9 mouse cellular contexts compared by ENCODE assay signal in the genomic region with DNA sequence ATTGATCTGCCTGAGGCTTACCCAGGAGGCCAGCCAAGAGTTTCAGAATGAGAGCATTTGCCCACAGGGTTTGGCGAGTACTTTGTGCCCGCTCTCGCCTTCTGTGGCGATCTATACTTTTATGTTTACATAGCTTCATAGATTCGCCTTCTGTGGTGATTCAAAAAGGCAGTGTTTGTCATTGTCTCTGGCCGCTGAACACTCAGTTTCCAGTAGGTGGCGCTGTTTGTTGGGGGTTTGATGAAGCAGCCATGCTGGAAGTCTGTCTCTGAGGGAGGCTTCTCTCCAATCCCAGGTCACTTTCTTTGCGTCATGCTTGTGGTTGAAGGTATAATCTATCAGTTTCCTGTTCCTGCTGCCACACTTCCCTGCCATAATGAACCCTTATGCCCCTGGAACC. TPM values are rescaled to one million over a fixed set of nuclear protein-coding genes. Genes with fewer than 3 reads are reported as not detected.
DNase-seq lines count a peak whose midpoint lies in the region; ATAC-seq and TF ChIP-seq lines count a peak whose summit lies in the region.
"Had no signal": no experiment of that assay in that cellular context is flagged by ENCODE, and none has a peak within 500 bp of the region (broad histone marks: within the 10 kb centered on the region; RNA-seq: fewer than 3 reads in every experiment).

No protein-coding gene starts in this region.

- intact Hi-C loops in gastrocnemius, adult 2 months (cut with DNase I) = no loop called here
- intact Hi-C loops in gastrocnemius, postnatal 36 days (cut with DNase I) = no loop called here

- WGBS in bone marrow, adult 2 months = 17% methylated on average over 8 of the region's 8 CpGs
- WGBS in forebrain, embryonic 12.5 days = 30% methylated on average over 8 of the region's 8 CpGs

- no peaks in the 10 kb centered on the region for H3K4me1 ChIP-seq in bone marrow, adult 2 months (ENCODE audit: control insufficient read depth, insufficient read depth, low read length)
- H3K4me1 ChIP-seq in forebrain, embryonic 12.5 days = no peaks in the 10 kb centered on the region
- H3K4me1 ChIP-seq in testis, adult 2 months (ENCODE audit: control insufficient read depth, insufficient read depth, low read length) = peaks cover 2% of the 10 kb centered on the region

- no peaks in the 10 kb centered on the region for H3K27me3 ChIP-seq in forebrain, embryonic 12.5 days
- H3K27me3 ChIP-seq in testis, adult 2 months (ENCODE audit: control insufficient read depth, insufficient read depth, low read length) = no peaks in the 10 kb centered on the region

- peak; percentile 52 for DNase-seq in gastrocnemius, adult 2 months
- no peak for DNase-seq in gastrocnemius, postnatal 36 days
- DNase-seq in B cell, adult 2 months = peak; percentile 64 to 65
- peak; percentile 79 to 81 for DNase-seq in kidney, postnatal 4 days

- no peak overlapping the region for H3K4me2 ChIP-seq in forebrain, embryonic 12.5 days

- no peaks in the 10 kb centered on the region for H3K9me3 ChIP-seq in forebrain, embryonic 12.5 days

- H3K4me3 ChIP-seq in gastrocnemius, adult 2 months = no peak overlapping the region
- no peak overlapping the region for H3K4me3 ChIP-seq in bone marrow, adult 2 months (replicated peaks; ENCODE audit: control insufficient read depth, low read depth, low read length)
- H3K4me3 ChIP-seq in forebrain, embryonic 12.5 days (replicated peaks) = no peak overlapping the region
- no peak overlapping the region for H3K4me3 ChIP-seq in testis, adult 2 months (ENCODE audit: control insufficient read depth, low read depth, low read length)

- TF ChIP-seq POLR2A in bone marrow, adult 2 months (IDR thresholded peaks at IDR 0.05; ENCODE audit: borderline replicate concordance, control insufficient read depth, low read depth, low read length) = no peak
- no peak for TF ChIP-seq POLR2A in testis, adult 2 months (IDR thresholded peaks at IDR 0.05; ENCODE audit: control insufficient read depth, low read depth, low read length)

- 0 out of 2 replicates have a peak, but pooled peaks have one; percentile 20 for ATAC-seq in forebrain, embryonic 12.5 days (ENCODE audit: low FRiP score)
- ATAC-seq in megakaryocyte-erythroid progenitor cell, adult 5-6 weeks (replicated peaks; ENCODE audit: low FRiP score, low TSS enrichment, poor library complexity, severe bottlenecking) = peak; percentile 72

- H3K36me3 ChIP-seq in forebrain, embryonic 12.5 days (replicated peaks) = no peaks in the 10 kb centered on the region
- H3K36me3 ChIP-seq in testis, adult 2 months (ENCODE audit: control insufficient read depth, insufficient read depth, low read length) = no peaks in the 10 kb centered on the region

- TF ChIP-seq CTCF in gastrocnemius, adult 2 months (IDR thresholded peaks at IDR 0.05) = peak; percentile 72
- peak; percentile 59 for TF ChIP-seq CTCF in bone marrow, adult 2 months (IDR thresholded peaks at IDR 0.05; ENCODE audit: control insufficient read depth, insufficient read depth, low read length)
- peak; percentile 70; the same call in 1 of the 2 replicates for TF ChIP-seq CTCF in testis, adult 2 months (IDR thresholded peaks at IDR 0.05; ENCODE audit: control insufficient read depth, insufficient read depth, insufficient replicate concordance, low read depth, low read length)

- no peak overlapping the region for H3K9ac ChIP-seq in forebrain, embryonic 12.5 days

- no peak overlapping the region; the same call in 1 of the 2 replicates for H3K27ac ChIP-seq in gastrocnemius, adult 2 months
- H3K27ac ChIP-seq in bone marrow, adult 2 months (ENCODE audit: control insufficient read depth, insufficient read depth, low read depth, low read length, poor library complexity) = no peak overlapping the region
- H3K27ac ChIP-seq in forebrain, embryonic 12.5 days = no peak overlapping the region
- peak overlapping the region; percentile 39; the same call in 1 of the 2 replicates for H3K27ac ChIP-seq in testis, adult 2 months (ENCODE audit: control insufficient read depth, insufficient read depth, low read depth, low read length)

RNA-seq across cellular contexts. Expression of gene Serpina12, which starts 22.0 kb away (rescaled TPM):
- total RNA-seq in gastrocnemius, adult 2 months (2021) = not detected
- total RNA-seq in gastrocnemius, postnatal 36 days (2021) = not detected
- polyA plus RNA-seq in bone marrow, adult 2 months (2011; ENCODE audit: insufficient read depth, insufficient read length, low replicate concordance, missing spikeins) = 0.82 and 0.86 TPM in 2 replicates
- not detected in 2 replicates for polyA plus RNA-seq in forebrain, embryonic 12.5 days (2016; fragmentation: Nextera tagmentation; extraction: Ambion mirVana)
- total RNA-seq in megakaryocyte-erythroid progenitor cell, adult 5-6 weeks (2014; fragmentation: Nextera tagmentation) = not detected in 2 replicates
- total RNA-seq in megakaryocyte-erythroid progenitor cell, adult 5-6 weeks (2017) = 0.28 TPM in 1 of 2 replicates, not detected in the other
- polyA plus RNA-seq in testis, adult 2 months (2012; rRNA removed) = not detected in 2 replicates
- total RNA-seq: left cerebral cortex, postnatal 25 days had no signal

RNA-seq across cellular contexts. Expression of gene Serpina5, which starts 34.7 kb away (rescaled TPM):
- not detected for total RNA-seq in gastrocnemius, adult 2 months (2021)
- not detected for total RNA-seq in gastrocnemius, postnatal 36 days (2021)
- polyA plus RNA-seq in bone marrow, adult 2 months (2011; ENCODE audit: insufficient read depth, insufficient read length, low replicate concordance, missing spikeins) = not detected in 2 replicates
- polyA plus RNA-seq in forebrain, embryonic 12.5 days (2016; fragmentation: Nextera tagmentation; extraction: Ambion mirVana) = not detected in 2 replicates
- total RNA-seq in megakaryocyte-erythroid progenitor cell, adult 5-6 weeks (2014; fragmentation: Nextera tagmentation) = not detected in 2 replicates
- total RNA-seq in megakaryocyte-erythroid progenitor cell, adult 5-6 weeks (2017) = not detected in 2 replicates
- polyA plus RNA-seq in testis, adult 2 months (2012; rRNA removed) = 29.7 and 50.2 TPM in 2 replicates
- total RNA-seq: left cerebral cortex, postnatal 25 days had no signal

RNA-seq across cellular contexts. Expression of gene Serpina3a, which starts 46.3 kb away (rescaled TPM):
- not detected for total RNA-seq in gastrocnemius, adult 2 months (2021)
- total RNA-seq in gastrocnemius, postnatal 36 days (2021) = not detected
- polyA plus RNA-seq in bone marrow, adult 2 months (2011; ENCODE audit: insufficient read depth, insufficient read length, low replicate concordance, missing spikeins) = not detected in 2 replicates
- not detected in 2 replicates for polyA plus RNA-seq in forebrain, embryonic 12.5 days (2016; fragmentation: Nextera tagmentation; extraction: Ambion mirVana)
- not detected in 2 replicates for total RNA-seq in megakaryocyte-erythroid progenitor cell, adult 5-6 weeks (2014; fragmentation: Nextera tagmentation)
- total RNA-seq in megakaryocyte-erythroid progenitor cell, adult 5-6 weeks (2017) = not detected in 2 replicates
- 12.3 and 25.2 TPM in 2 replicates for polyA plus RNA-seq in testis, adult 2 months (2012; rRNA removed)
- total RNA-seq: left cerebral cortex, postnatal 25 days had no signal

RNA-seq across cellular contexts. Expression of gene Serpina9, which starts 52.7 kb away (rescaled TPM):
- total RNA-seq in gastrocnemius, adult 2 months (2021) = not detected
- total RNA-seq in gastrocnemius, postnatal 36 days (2021) = not detected
- polyA plus RNA-seq in bone marrow, adult 2 months (2011; ENCODE audit: insufficient read depth, insufficient read length, low replicate concordance, missing spikeins) = not detected in 2 replicates
- polyA plus RNA-seq in forebrain, embryonic 12.5 days (2016; fragmentation: Nextera tagmentation; extraction: Ambion mirVana) = not detected in 2 replicates
- not detected in 2 replicates for total RNA-seq in megakaryocyte-erythroid progenitor cell, adult 5-6 weeks (2014; fragmentation: Nextera tagmentation)
- total RNA-seq in megakaryocyte-erythroid progenitor cell, adult 5-6 weeks (2017) = not detected in 2 replicates
- 0.91 and 1.0 TPM in 2 replicates for polyA plus RNA-seq in testis, adult 2 months (2012; rRNA removed)

Comparison
In these comparisons a context has a peak if more than half of its experiments do, and no peak if none do; other contexts are left out.
1. DNase-seq: peak in gastrocnemius, adult 2 months (single experiment), B cell, adult 2 months (2 of 2) and kidney, postnatal 4 days (2 of 2); none in gastrocnemius, postnatal 36 days (0 of 2).
2. Peak in every context shown above with its lines, with median percentiles within 50 percentile points of each other: CTCF ChIP-seq.